Mouse (Mus musculus) bone marrow, adult 2 months (tissue): ENCODE data around the gene Ccdc106. TPM values are rescaled to one million over a fixed set of nuclear protein-coding genes. Genes with fewer than 3 reads are reported as not detected.
A peak's percentile ranks its signal among the peaks of the same experiment; 100 is the strongest.

ENCODE experiments used
- H3K27ac ChIP-seq: fragments of 200-500 bp; 2 replicates; pipeline ENCODE4 v1.5.1; 2012; ENCODE audit warnings: low read depth, mild to moderate bottlenecking, control low read depth, inconsistent platforms, low read length; ENCODE audit not compliant: control insufficient read depth, poor library complexity, insufficient read depth
- H3K4me1 ChIP-seq: fragments of 200-500 bp; 2 replicates; pipeline ENCODE4 v1.6.1; 2011; ENCODE audit warnings: low read length; ENCODE audit not compliant: control insufficient read depth, insufficient read depth
- H3K4me3 ChIP-seq: fragments of 200-500 bp; replicated peaks from 2 replicates; pipeline ENCODE3; 2011; ENCODE audit warnings: mild to moderate bottlenecking, low read depth, low read length, control low read depth; ENCODE audit not compliant: control insufficient read depth
- CTCF ChIP-seq: fragments of 200-500 bp; IDR thresholded peaks from 2 replicates; pipeline ENCODE4 v1.5.1; 2011; ENCODE audit warnings: low read length, control low read depth; ENCODE audit not compliant: control insufficient read depth, insufficient read depth
- POLR2A ChIP-seq: fragments of 200-500 bp; IDR thresholded peaks from 2 replicates; pipeline ENCODE4 v1.6.1; 2011; ENCODE audit warnings: low read depth, mild to moderate bottlenecking, control low read depth, low read length, borderline replicate concordance; ENCODE audit not compliant: control insufficient read depth
- WGBS: fragments of 180-500 bp; shearing (Covaris S2); methylation state at CpG from one replicate; pipeline ENCODE4 v1.1.7; 2018; 5-methylcytosine and 5-hydroxymethylcytosine counted together
- polyA plus RNA-seq: library from polyadenylated mRNA; stranded (reverse); fragments of >200 nt; gene quantifications from 2 replicates; pipeline ENCODE4 v1.2.4, GENCODE M21; 2011; ENCODE audit warnings: low replicate concordance; ENCODE audit not compliant: missing spikeins, insufficient read depth, insufficient read length

The Ccdc106 gene
- polyA plus RNA-seq, 1 experiment: not detected

GRCm38 (mm10) chr7:5051193-5052192 is 31.1 kb downstream of the Ccdc106 start, which contains the start of gene Zfp580:
Gene Zfp580 (plus strand): TSS chr7:5051538.
- 2% methylated on average over 64 of the region's 65 CpGs for WGBS
- no peak within 1 kb of the TSS for H3K27ac ChIP-seq
- TF ChIP-seq CTCF (no peak), POLR2A (no peak)
- H3K4me1 ChIP-seq: no peaks in the 10 kb centered on the region
- peak within 1 kb of the TSS; percentile 21 for H3K4me3 ChIP-seq

- WGBS: 5% methylated on average over 12 of the region's 12 CpGs
- Histone ChIP-seq H3K27ac (no peak overlapping the region), H3K4me3 (no peak overlapping the region), H3K4me1 (no peaks in the 10 kb centered on the region)
- no peak for TF ChIP-seq CTCF
- TF ChIP-seq POLR2A: no peak
These were observed 32.1 kb downstream of the Ccdc106 start for GRCm38 (mm10) chr7:5052438-5052837.

GRCm38 (mm10) chr7:5052931-5053343 is 32.6 kb downstream of the Ccdc106 start:
- H3K27ac ChIP-seq: no peak overlapping the region
- TF ChIP-seq POLR2A: no peak
- TF ChIP-seq CTCF: no peak
- no peak overlapping the region for H3K4me3 ChIP-seq
- 8% methylated on average over 45 of the region's 45 CpGs for WGBS
- H3K4me1 ChIP-seq: no peaks in the 10 kb centered on the region

GRCm38 (mm10) chr7:5053456-5054179 is 33.3 kb downstream of the Ccdc106 start:
- no peak for TF ChIP-seq POLR2A
- TF ChIP-seq CTCF: no peak
- Histone ChIP-seq H3K4me3 (no peak overlapping the region), H3K27ac (no peak overlapping the region), H3K4me1 (no peaks in the 10 kb centered on the region)
- WGBS: 16% methylated on average over 32 of the region's 32 CpGs

GRCm38 (mm10) chr7:5056651-5057263 is 36.4 kb downstream of the Ccdc106 start:
- TF ChIP-seq CTCF (no peak), POLR2A (no peak)
- H3K4me1 ChIP-seq: no peaks in the 10 kb centered on the region
- H3K4me3 ChIP-seq: no peak overlapping the region
- 7% methylated on average over 55 of the region's 55 CpGs for WGBS
- no peak overlapping the region for H3K27ac ChIP-seq

- TF ChIP-seq POLR2A (no peak), CTCF (no peak)
- Histone ChIP-seq H3K4me1 (no peaks in the 10 kb centered on the region), H3K4me3 (no peak overlapping the region), H3K27ac (no peak overlapping the region)
- WGBS: 50% methylated on average over 8 of the region's 8 CpGs
These were observed 37.0 kb downstream of the Ccdc106 start for GRCm38 (mm10) chr7:5057381-5057780.

- no peaks in the 10 kb centered on the region for H3K4me1 ChIP-seq
- no peak overlapping the region for H3K27ac ChIP-seq
- no peak overlapping the region for H3K4me3 ChIP-seq
- WGBS: 29% methylated on average over 11 of the region's 11 CpGs
- no peak for TF ChIP-seq POLR2A
- peak; percentile 47; the same call in 1 of the 2 replicates for TF ChIP-seq CTCF
These were observed 37.5 kb downstream of the Ccdc106 start for GRCm38 (mm10) chr7:5057804-5058203.
